Mouse (Mus musculus) ES-E14 (cell line): ENCODE results near the gene Kcnab2.

Experiments
- CHD2 ChIP-seq: IDR thresholded peaks from 2 replicates; pipeline ENCODE4 v1.6.1; 2014; ENCODE audit warnings: mild to moderate bottlenecking, low read depth, low read length, inconsistent platforms
- HCFC1 ChIP-seq: IDR thresholded peaks from 2 replicates; pipeline ENCODE4 v1.6.1; 2012; ENCODE audit warnings: low read length, inconsistent platforms, borderline replicate concordance; ENCODE audit not compliant: insufficient read depth
- MAFK ChIP-seq: IDR thresholded peaks from 2 replicates; pipeline ENCODE4 v1.6.1; 2014; ENCODE audit warnings: mild to moderate bottlenecking, low read depth, low read length, inconsistent platforms; ENCODE audit not compliant: insufficient read depth
- ZC3H11A ChIP-seq: IDR thresholded peaks from 2 replicates; pipeline ENCODE4 v1.6.1; 2012; ENCODE audit warnings: low read depth, mild to moderate bottlenecking, inconsistent platforms, low read length, borderline replicate concordance
- ZNF384 ChIP-seq: IDR thresholded peaks from 2 replicates; pipeline ENCODE4 v1.6.1; 2012; ENCODE audit warnings: low read depth, low read length, inconsistent platforms

- TF ChIP-seq MAFK (no peak), HCFC1 (no peak), ZC3H11A (no peak), ZNF384 (no peak), CHD2 (no peak)
Observed at GRCm38 (mm10) chr4:152405143-152405542, 72.5 kb downstream of the Kcnab2 start.
